Mouse (Mus musculus) layer of hippocampus, adult 9-10 months (tissue): ENCODE measurements around the gene Lmx1b.
A peak's percentile ranks its signal among the peaks of the same experiment; 100 is the strongest.

Source experiments
- DNase-seq: peaks from one replicate; pipeline ENCODE4 v3.0.0; 2022; ENCODE audit warnings: low spot score

The Lmx1b gene

GRCm38 (mm10) chr2:33630081-33631021 is 10.0 kb downstream of the Lmx1b start:
- DNase-seq, result no peak

- no peak for DNase-seq
Observed at GRCm38 (mm10) chr2:33629641-33630040, 10.7 kb downstream of the Lmx1b start.

DNA sequence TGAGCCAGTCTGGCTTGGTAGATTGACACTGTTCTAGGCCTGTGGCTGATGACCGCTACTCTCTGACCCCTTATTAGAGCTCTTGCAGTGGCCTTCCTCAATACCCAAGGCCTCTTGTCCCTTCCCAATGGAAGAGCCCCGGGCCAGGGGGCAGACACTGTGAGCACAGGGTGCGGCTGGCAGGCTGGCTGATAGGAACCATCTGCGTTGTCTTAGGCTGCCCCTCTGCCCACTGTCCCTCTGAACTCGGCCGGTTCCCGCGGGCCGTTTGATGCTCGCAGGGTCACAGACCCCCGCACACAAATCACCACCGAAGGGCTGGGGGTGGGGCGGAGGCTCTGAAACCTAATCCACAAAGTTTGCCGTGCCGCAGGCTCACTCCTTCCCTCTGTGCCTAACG is 11.5 kb downstream of the Lmx1b start:
- DNase-seq, result no peak

GRCm38 (mm10) chr2:33627058-33627375 is 13.3 kb downstream of the Lmx1b start:
- no peak for DNase-seq

DNA sequence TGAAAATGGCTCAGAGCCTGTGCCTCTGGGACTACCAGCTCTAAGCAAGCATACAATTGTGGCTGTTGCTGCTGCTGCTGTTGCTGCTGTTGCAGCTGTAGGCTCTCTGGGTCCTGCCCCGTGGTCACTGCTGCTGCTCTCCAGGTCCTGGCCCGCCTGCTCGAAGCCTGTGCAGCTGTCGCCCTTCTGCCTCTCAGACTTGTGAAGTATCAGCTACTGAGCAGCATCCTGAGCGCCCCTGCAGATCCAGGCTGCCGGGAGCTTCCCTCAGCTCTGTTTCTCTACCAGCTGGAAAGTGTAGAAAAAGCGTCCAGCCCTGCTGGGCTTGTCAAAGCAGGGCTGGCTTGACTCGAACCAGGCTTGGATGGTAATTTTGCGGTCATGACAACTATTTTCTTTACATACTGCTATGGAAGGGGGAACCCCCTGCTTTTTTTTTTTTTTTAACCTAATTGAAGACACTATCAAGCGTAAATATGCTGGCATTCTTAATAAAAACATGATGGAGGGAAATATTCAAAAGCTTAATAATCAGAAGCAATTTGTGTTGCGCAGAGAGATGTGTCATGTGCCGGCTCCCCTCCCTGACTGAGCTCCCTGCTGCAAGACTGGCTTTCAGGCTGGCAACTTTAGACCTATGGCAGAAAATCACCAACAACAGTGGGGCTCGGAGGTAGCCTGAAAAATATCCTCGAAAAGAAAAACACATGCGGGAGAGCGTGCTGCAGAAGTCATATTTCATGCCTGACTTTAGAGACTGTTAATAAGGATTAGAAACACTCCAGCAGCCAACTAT is 13.9 kb downstream of the Lmx1b start:
- DNase-seq, result no peak

GRCm38 (mm10) chr2:33617670-33618069 is 22.6 kb downstream of the Lmx1b start:
- DNase-seq, result no peak

GRCm38 (mm10) chr2:33616411-33616843 is 23.9 kb downstream of the Lmx1b start:
- DNase-seq, result peak; percentile 37

- DNase-seq, result no peak
Observed at GRCm38 (mm10) chr2:33615843-33616344, 24.4 kb downstream of the Lmx1b start.

GRCm38 (mm10) chr2:33605487-33606256 is 34.6 kb downstream of the Lmx1b start:
- no peak for DNase-seq

- no peak for DNase-seq
Observed at GRCm38 (mm10) chr2:33604846-33605486, 35.3 kb downstream of the Lmx1b start.

DNA sequence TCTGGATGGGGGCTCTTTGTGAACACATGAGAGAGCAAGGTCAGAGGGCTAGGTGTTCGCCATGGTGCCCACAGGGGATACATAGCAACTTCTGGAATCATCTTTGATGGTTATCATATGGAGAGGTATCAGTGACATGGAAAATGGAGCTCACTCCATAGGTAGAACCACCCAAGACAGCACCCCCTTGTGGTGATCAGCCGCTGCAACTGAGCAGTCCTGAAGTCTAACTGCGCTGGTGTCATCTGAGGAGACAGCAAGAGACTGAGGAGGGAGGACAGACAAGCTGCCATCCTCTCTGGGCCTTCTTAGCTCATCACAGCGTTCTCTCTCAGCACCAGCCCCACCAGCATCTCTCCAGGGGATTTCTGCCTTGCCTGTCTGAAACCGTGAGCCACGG is 39.8 kb downstream of the Lmx1b start:
- DNase-seq, result no peak

DNA sequence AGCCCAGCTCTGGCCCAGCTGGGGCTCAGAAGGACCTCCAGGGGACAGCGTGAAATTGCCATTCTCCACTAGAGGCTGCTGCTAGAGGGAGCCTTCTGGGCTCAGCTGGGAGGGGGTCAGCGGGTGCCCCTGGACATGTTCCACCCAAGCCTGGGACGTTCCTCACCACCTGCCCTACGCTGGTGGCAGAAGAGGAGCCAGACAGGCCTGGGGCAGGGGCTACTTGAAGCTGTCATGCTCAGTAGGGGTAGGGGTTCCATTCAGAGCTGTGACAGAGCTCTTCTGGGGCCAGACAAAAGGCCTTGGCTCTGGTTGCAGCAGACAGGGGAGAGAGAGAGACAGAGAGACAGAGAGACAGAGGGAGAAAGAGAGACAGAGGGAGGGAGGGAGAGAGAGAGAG is 42.9 kb downstream of the Lmx1b start:
- no peak for DNase-seq

- DNase-seq, result no peak
Observed at GRCm38 (mm10) chr2:33595085-33595423, 45.3 kb downstream of the Lmx1b start.

DNA sequence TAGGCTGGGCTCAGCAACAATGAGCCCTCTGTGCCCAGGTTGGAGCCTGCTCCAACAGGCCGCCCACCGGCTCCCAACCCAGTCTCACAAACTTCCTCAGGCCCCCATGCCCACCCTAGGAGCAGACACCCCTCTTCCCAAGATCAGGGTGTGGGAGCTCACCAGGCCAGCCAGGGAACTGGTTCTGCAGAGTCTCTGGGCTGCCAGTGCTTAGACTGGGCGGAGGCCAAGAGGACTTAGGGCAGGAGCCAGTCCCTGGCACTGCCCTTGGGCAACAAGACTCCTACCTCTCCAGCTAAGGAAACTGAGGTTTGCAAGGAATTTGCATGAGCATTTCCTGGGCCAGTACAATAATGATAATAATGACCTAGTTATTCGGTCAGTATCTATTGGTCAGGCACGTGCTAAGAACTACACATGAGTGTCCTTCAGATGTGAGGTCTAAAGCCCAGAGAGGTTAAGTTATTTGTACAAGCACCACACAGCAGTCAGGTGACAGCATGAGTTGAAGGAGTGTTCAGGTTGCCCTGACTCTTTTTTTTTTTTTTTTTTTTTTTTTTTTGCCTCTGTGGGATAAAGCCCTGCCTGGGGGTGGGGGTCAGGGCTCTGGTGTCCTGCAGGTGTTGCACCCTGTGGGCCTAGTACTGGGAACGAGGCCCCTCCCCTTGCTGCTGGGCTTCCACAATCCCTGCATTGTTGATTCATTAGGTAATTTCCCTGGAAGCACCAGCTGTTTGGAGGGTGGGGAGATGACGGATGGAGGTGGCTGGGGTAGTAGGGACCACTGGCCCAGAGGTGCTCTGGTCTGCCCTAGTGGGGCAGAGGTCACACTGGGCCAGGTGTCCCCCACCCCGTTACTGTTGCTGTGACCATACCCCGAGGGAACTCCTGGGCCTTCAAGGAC is 45.9 kb downstream of the Lmx1b start:
- no peak for DNase-seq

- DNase-seq, result no peak
Observed at GRCm38 (mm10) chr2:33592931-33593555, 47.3 kb downstream of the Lmx1b start.

GRCm38 (mm10) chr2:33589280-33589679 is 51.0 kb downstream of the Lmx1b start:
- no peak for DNase-seq

DNA sequence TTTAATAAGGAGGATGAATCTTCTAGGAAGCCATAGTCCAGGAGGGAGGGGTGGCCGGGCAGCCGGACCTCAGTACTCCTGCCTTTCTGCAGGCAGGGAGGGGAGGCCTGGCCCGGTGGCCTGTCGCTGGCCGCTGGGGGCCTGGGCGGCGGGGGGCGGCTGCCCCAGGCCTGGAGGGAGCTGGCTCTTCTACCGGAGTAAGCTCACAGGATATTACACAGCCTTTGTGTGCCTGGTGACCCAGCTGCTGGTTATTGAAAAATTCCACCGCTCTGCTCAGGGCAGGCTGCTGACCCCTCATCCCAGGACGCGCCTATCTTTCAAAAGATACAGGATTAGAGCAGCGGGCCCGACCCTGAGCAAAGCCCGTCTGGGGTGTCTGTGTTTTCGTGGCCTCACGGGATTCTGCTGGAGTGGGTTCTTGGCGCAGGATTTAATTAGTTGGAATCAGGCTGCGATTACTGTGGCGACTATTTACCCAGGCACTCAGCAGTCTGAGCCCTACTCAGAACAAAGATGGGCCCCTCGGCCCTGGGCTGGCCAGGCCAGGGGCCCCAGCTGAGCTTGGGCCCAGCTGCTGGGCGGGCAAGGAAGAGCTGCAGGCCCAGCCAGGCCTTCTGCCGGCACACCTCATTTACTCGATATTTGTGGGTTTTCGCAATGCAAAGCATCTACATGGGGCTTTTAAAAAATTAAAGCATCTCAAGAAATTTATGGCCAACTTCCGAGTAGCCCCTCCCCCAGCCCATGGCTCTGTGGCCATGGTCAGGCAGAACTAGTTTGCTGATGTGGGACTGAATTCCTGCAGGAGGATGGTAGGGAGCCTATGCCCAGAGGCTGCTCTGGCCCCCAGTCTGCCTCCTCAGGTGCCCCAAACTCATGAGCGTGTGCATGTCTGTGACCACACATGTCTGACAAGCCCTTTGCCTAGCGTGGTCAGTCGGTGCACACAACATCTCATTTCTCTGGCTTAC is 55.1 kb downstream of the Lmx1b start:
- DNase-seq, result no peak

- DNase-seq, result no peak
Observed at GRCm38 (mm10) chr2:33583761-33584160, 56.5 kb downstream of the Lmx1b start.

GRCm38 (mm10) chr2:33583317-33583716 is 57.0 kb downstream of the Lmx1b start:
- no peak for DNase-seq
